Mouse (Mus musculus): ENCODE data around the gene Fnbp1.

Fnbp1 gene

GRCm38 (mm10) chr2:31096119-31096518 is 45.7 kb downstream of the Fnbp1 start:
- no peak for DNase-seq (ENCODE audit: low read depth)

- no peak for DNase-seq (ENCODE audit: low read depth)
Measured at GRCm38 (mm10) chr2:31094565-31094964, 47.2 kb downstream of the Fnbp1 start.

- DNase-seq (ENCODE audit: low read depth) = no peak
Measured at GRCm38 (mm10) chr2:31092939-31093338, 48.9 kb downstream of the Fnbp1 start.

- DNase-seq (ENCODE audit: low read depth) = no peak
Measured at GRCm38 (mm10) chr2:31091182-31091581, 50.6 kb downstream of the Fnbp1 start.

- no peak for DNase-seq (ENCODE audit: low read depth)
Measured at GRCm38 (mm10) chr2:31089607-31090006, 52.2 kb downstream of the Fnbp1 start.

GRCm38 (mm10) chr2:31088871-31089270 is 52.9 kb downstream of the Fnbp1 start:
- DNase-seq (ENCODE audit: low read depth) = no peak

- no peak for DNase-seq (ENCODE audit: low read depth)
Measured at GRCm38 (mm10) chr2:31087663-31088661, 53.8 kb downstream of the Fnbp1 start.

GRCm38 (mm10) chr2:31087085-31087484 is 54.7 kb downstream of the Fnbp1 start:
- no peak for DNase-seq (ENCODE audit: low read depth)

- no peak for DNase-seq (ENCODE audit: low read depth)
Measured at GRCm38 (mm10) chr2:31086543-31086942, 55.3 kb downstream of the Fnbp1 start.

GRCm38 (mm10) chr2:31084169-31084850 is 57.5 kb downstream of the Fnbp1 start:
- no peak for DNase-seq (ENCODE audit: low read depth)

GRCm38 (mm10) chr2:31083372-31083771 is 58.4 kb downstream of the Fnbp1 start:
- no peak for DNase-seq (ENCODE audit: low read depth)

GRCm38 (mm10) chr2:31082639-31083038 is 59.2 kb downstream of the Fnbp1 start:
- no peak for DNase-seq (ENCODE audit: low read depth)

- no peak for DNase-seq (ENCODE audit: low read depth)
Measured at GRCm38 (mm10) chr2:31081349-31081748, 60.5 kb downstream of the Fnbp1 start.

GRCm38 (mm10) chr2:31079117-31079516 is 62.7 kb downstream of the Fnbp1 start:
- DNase-seq (ENCODE audit: low read depth) = no peak

GRCm38 (mm10) chr2:31077574-31077973 is 64.2 kb downstream of the Fnbp1 start:
- DNase-seq (ENCODE audit: low read depth) = no peak

- peak; percentile 74 for DNase-seq (ENCODE audit: low read depth)
Measured at GRCm38 (mm10) chr2:31076351-31077140, 65.3 kb downstream of the Fnbp1 start.

- no peak for DNase-seq (ENCODE audit: low read depth)
Measured at GRCm38 (mm10) chr2:31075836-31076235, 66.0 kb downstream of the Fnbp1 start.

- DNase-seq (ENCODE audit: low read depth) = no peak
Measured at GRCm38 (mm10) chr2:31075168-31075567, 66.6 kb downstream of the Fnbp1 start.

GRCm38 (mm10) chr2:31069506-31069905 is 72.3 kb downstream of the Fnbp1 start:
- DNase-seq (ENCODE audit: low read depth) = no peak

- no peak for DNase-seq (ENCODE audit: low read depth)
Measured at GRCm38 (mm10) chr2:31069114-31069445, 72.7 kb downstream of the Fnbp1 start.

GRCm38 (mm10) chr2:31068246-31069113 is 73.3 kb downstream of the Fnbp1 start:
- DNase-seq (ENCODE audit: low read depth) = peak; percentile 87

All from fibroblast of lung, adult 2 months (primary cell).